Mouse (Mus musculus): ENCODE results near the gene Rxfp2.

Rxfp2 gene

DNA sequence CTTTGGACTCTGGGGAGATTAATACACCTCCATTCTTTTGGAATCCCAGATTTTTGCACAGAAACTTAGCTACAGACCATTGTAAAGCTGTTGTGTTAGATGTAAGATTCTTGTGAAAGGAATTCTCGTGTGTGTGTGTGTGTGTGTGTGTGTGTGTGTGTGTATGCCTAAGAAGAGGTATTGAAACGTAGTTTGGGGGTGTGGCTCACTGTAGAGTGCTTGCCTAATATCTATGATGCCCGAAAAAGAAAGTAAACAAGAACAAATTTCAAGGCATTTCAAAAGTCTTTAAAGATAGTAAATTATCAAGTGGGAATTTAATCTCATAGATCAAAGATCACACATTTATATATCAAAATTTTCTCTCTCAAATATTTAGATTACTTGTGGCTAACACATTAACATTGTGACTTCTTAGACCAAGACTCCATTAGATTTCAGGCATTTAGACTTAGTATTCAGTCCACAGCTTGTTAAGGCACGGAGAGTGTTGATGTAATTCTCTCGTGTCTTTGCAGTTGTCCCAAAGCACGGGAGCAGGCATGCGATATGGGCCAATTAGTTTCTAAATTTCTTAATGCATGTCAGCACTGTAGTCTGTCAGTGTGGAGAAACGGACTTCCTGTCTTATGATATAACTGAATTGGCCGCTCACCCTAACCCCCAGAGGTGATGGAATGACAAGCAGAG, 97.9 kb downstream of the Rxfp2 start:
- no peak for DNase-seq

DNA sequence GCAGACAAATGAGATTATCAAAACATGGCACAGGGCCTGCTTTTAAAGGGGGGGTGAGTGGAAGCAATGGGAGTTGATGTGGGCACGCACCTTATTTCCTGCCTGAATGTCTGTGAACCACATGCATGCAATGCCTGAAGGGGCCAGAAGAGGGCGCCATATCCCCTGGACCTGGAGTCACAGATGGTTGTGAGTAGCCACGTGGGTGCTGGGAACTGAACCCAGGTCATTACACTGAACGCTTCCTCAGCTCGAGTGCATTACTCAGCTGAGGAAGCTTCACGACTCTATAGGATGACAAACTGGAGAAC, 98.4 kb downstream of the Rxfp2 start:
- no peak for DNase-seq

DNA sequence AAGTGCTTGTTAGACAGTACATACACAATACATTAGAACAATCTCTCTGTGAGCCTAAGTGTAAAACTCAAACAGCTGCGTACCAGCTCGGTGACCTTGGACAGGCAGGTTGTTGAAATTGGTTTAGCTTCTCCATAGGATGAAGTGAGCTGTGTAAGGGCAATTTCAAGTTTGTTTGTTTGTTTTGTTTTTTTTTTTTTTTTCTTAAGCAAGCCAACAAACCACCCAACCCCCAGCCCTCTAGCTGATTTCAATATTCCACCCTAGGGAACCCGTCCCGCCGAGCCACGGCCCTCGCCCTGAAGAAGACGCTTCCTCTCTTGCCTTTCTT, 99.6 kb downstream of the Rxfp2 start:
- DNase-seq = no peak

- peak; percentile 76 to 86 for DNase-seq
These were observed 100.2 kb downstream of the Rxfp2 start, which contains the start of gene Fry for GRCm38 (mm10) chr5:150118455-150119241. Gene Fry, plus strand, starts transcription at chr5:150118645.

GRCm38 (mm10) chr5:150120676-150121075, 102.2 kb downstream of the Rxfp2 start:
- DNase-seq = peak; percentile 21

GRCm38 (mm10) chr5:150122095-150122494, 103.6 kb downstream of the Rxfp2 start:
- no peak for DNase-seq

GRCm38 (mm10) chr5:150122571-150122970, 104.1 kb downstream of the Rxfp2 start:
- no peak for DNase-seq

GRCm38 (mm10) chr5:150125920-150126319, 107.4 kb downstream of the Rxfp2 start:
- no peak for DNase-seq

- no peak for DNase-seq
These were observed 110.0 kb downstream of the Rxfp2 start for GRCm38 (mm10) chr5:150128432-150128831.

GRCm38 (mm10) chr5:150130144-150130543, 111.7 kb downstream of the Rxfp2 start:
- no peak for DNase-seq

DNA sequence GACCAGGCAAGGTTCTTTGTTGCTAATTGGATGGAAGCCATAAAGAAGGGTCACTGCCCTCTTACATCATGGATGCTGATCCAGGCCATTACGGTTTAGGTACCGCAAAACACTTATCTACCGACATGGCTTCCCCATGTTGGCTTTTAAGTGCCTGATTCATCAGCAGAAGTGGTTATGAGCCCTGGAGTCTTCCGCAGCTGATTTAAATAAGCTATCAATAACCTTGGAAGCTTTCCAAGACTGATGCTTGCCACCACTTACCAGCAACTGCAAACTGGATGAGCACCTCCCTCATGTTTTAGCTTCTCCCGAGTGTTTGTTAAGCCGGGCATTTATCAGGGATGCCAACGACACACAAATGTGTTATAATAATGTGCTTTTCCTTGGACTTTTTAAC, 112.7 kb downstream of the Rxfp2 start:
- DNase-seq = no peak
